Mouse (Mus musculus): ENCODE data around the gene Spink8. TPM values are rescaled to one million over a fixed set of nuclear protein-coding genes. Genes with fewer than 3 reads are reported as not detected.
"Not testable (repeated sequence)": the region's sequence is repeated elsewhere in the genome, so short reads cannot be mapped to it uniquely, and the experiment has no call there.

The Spink8 gene
- not detected for total RNA-seq (2021)
- long read RNA-seq, experiment 1, result 0 reads
- long read RNA-seq, experiment 2, result 0 reads

GRCm38 (mm10) chr9:109811980-109812379, at the start of gene Spink8:
Gene Spink8, plus strand, starts transcription at chr9:109812280.
- no peak for DNase-seq (ENCODE audit: low spot score in 2 of 2)

GRCm38 (mm10) chr9:109766841-109767240, 45.2 kb upstream of the Spink8 start:
- DNase-seq (ENCODE audit: low spot score in 2 of 2), result not testable (repeated sequence)

GRCm38 (mm10) chr9:109790570-109790969, 21.5 kb upstream of the Spink8 start, which contains the start of gene Fbxw27:
Gene Fbxw27, minus strand, starts transcription at chr9:109790670.
- not testable (repeated sequence) for DNase-seq (ENCODE audit: low spot score in 2 of 2)

- no peak for DNase-seq (ENCODE audit: low spot score in 2 of 2)
Measured at GRCm38 (mm10) chr9:109795221-109795620, 16.9 kb upstream of the Spink8 start.

- no peak for DNase-seq (ENCODE audit: low spot score in 2 of 2)
Measured at GRCm38 (mm10) chr9:109795811-109796210, 16.3 kb upstream of the Spink8 start.

- DNase-seq (ENCODE audit: low spot score in 2 of 2), result no peak
Measured at GRCm38 (mm10) chr9:109798051-109798450, 14.0 kb upstream of the Spink8 start.

GRCm38 (mm10) chr9:109805596-109805995, 6.5 kb upstream of the Spink8 start:
- DNase-seq (ENCODE audit: low spot score in 2 of 2), result not testable (repeated sequence)

GRCm38 (mm10) chr9:109806260-109806659, 5.8 kb upstream of the Spink8 start:
- DNase-seq (ENCODE audit: low spot score in 2 of 2), result no peak

- DNase-seq (ENCODE audit: low spot score in 2 of 2), result no peak
Measured at GRCm38 (mm10) chr9:109806695-109807293, 5.3 kb upstream of the Spink8 start.

- DNase-seq (ENCODE audit: low spot score in 2 of 2), result no peak
Measured at GRCm38 (mm10) chr9:109807898-109808297, 4.2 kb upstream of the Spink8 start.

GRCm38 (mm10) chr9:109813424-109813823, 1.3 kb downstream of the Spink8 start:
- no peak for DNase-seq (ENCODE audit: low spot score in 2 of 2)

GRCm38 (mm10) chr9:109816341-109816740, 4.3 kb downstream of the Spink8 start:
- DNase-seq (ENCODE audit: low spot score in 2 of 2), result no peak

GRCm38 (mm10) chr9:109825739-109826138, 13.7 kb downstream of the Spink8 start:
- no peak for DNase-seq (ENCODE audit: low spot score in 2 of 2)

- no peak for DNase-seq (ENCODE audit: low spot score in 2 of 2)
Measured at GRCm38 (mm10) chr9:109826181-109826580, 14.1 kb downstream of the Spink8 start.

- peak; percentile 63 to 85 for DNase-seq (ENCODE audit: low spot score in 2 of 2)
Measured at GRCm38 (mm10) chr9:109832391-109833087, 20.5 kb downstream of the Spink8 start, which contains the start of gene Nme6. Gene Nme6, plus strand, starts transcription at chr9:109832749.

- DNase-seq (ENCODE audit: low spot score in 2 of 2), result no peak
Measured at GRCm38 (mm10) chr9:109833088-109833412, 21.0 kb downstream of the Spink8 start.

- DNase-seq (ENCODE audit: low spot score in 2 of 2), result peak in 1 of 2 experiments; percentile 43
Measured at GRCm38 (mm10) chr9:109849312-109849758, 37.3 kb downstream of the Spink8 start, which contains the start of gene Camp. Gene Camp, minus strand, starts transcription at chr9:109849617.

- DNase-seq (ENCODE audit: low spot score in 2 of 2), result no peak
Measured at GRCm38 (mm10) chr9:109850099-109850498, 38.0 kb downstream of the Spink8 start.

GRCm38 (mm10) chr9:109854341-109854740, 42.3 kb downstream of the Spink8 start:
- no peak for DNase-seq (ENCODE audit: low spot score in 2 of 2)

- no peak for DNase-seq (ENCODE audit: low spot score in 2 of 2)
Measured at GRCm38 (mm10) chr9:109855947-109856346, 43.9 kb downstream of the Spink8 start.

GRCm38 (mm10) chr9:109862397-109863044, 50.4 kb downstream of the Spink8 start:
- peak; percentile 70 to 78 for DNase-seq (ENCODE audit: low spot score in 2 of 2)

GRCm38 (mm10) chr9:109863085-109863484, 51.0 kb downstream of the Spink8 start:
- no peak for DNase-seq (ENCODE audit: low spot score in 2 of 2)

Data from gastrocnemius, postnatal 4 days (tissue).